Mouse (Mus musculus): ENCODE measurements at regions not wholly inside any gene's neighbourhood (a gene's known extent, or its start where the extent isn't known, plus 50 kb on each side); places are given as distances from the start of the nearest gene placed in this dataset.

- DNase-seq (ENCODE audit: low read depth, low spot score) = no peak
- Histone ChIP-seq H3K4me3 (ENCODE audit: control insufficient read depth in 1 of 2, insufficient read depth in 1 of 2, low read depth in 2 of 2, low read length in 2 of 2) (no peak overlapping the region), H3K36me3 (ENCODE audit: control insufficient read depth in 1 of 2, insufficient read depth in 2 of 2, low read length in 2 of 2) (no peaks in the 10 kb centered on the region), H3K79me2 (ENCODE audit: control insufficient read depth, insufficient read depth, low read length, poor library complexity) (no peaks in the 10 kb centered on the region), H3K27ac (ENCODE audit: control insufficient read depth, low read depth, low read length) (no peak overlapping the region), H3K4me1 (ENCODE audit: control insufficient read depth in 1 of 2, insufficient read depth in 2 of 2, low read length in 2 of 2) (no peaks in the 10 kb centered on the region), H3K9me3 (replicated peaks; ENCODE audit: insufficient read depth, low read length) (no peaks in the 10 kb centered on the region), H3K9ac (ENCODE audit: control insufficient read depth, low read depth, low read length, poor library complexity, severe bottlenecking) (no peak overlapping the region), H3K27me3 (ENCODE audit: control insufficient read depth in 1 of 2, insufficient read depth in 2 of 2, low read length in 2 of 2) (no peaks in the 10 kb centered on the region)
- TF ChIP-seq ZNF384 (IDR thresholded peaks at IDR 0.05; ENCODE audit: low read depth, low read length) (no peak), BHLHE40 (IDR thresholded peaks at IDR 0.05; ENCODE audit: borderline replicate concordance, low read depth, low read length) (no peak), POLR2AphosphoS5 (IDR thresholded peaks at IDR 0.05; ENCODE audit: borderline replicate concordance, low read depth, low read length) (no peak), NRF1 (IDR thresholded peaks at IDR 0.05; ENCODE audit: insufficient read depth, low read depth, low read length, poor library complexity, severe bottlenecking) (no peak), ZC3H11A (IDR thresholded peaks at IDR 0.05; ENCODE audit: low read depth, low read length) (no peak), MYC (IDR thresholded peaks at IDR 0.05; ENCODE audit: low read depth, low read length) (no peak), UBTF (IDR thresholded peaks at IDR 0.05; ENCODE audit: borderline replicate concordance, insufficient read depth, low read depth, low read length) (no peak), MEF2A (IDR thresholded peaks at IDR 0.05; ENCODE audit: extremely low read depth, insufficient replicate concordance, low read depth, low read length, poor library complexity, severe bottlenecking) (no peak), TAL1 (IDR thresholded peaks at IDR 0.05; ENCODE audit: low read length) (no peak), CHD1 (IDR thresholded peaks at IDR 0.05; ENCODE audit: low read depth, low read length) (no peak), HCFC1 (IDR thresholded peaks at IDR 0.05; ENCODE audit: low read depth, low read length) (no peak), NELFE (IDR thresholded peaks at IDR 0.05; ENCODE audit: low read depth, low read length) (no peak), SIN3A (IDR thresholded peaks at IDR 0.05; ENCODE audit: low read length) (no peak), JUND (IDR thresholded peaks at IDR 0.05; ENCODE audit: low read depth, low read length) (no peak), TCF12 (IDR thresholded peaks at IDR 0.05; ENCODE audit: low read depth, low read length) (no peak), MXI1 (IDR thresholded peaks at IDR 0.05; ENCODE audit: low read depth, low read length) (no peak), CHD2 (IDR thresholded peaks at IDR 0.05; ENCODE audit: low read length) (no peak), RAD21 (IDR thresholded peaks at IDR 0.05; ENCODE audit: low read depth, low read length) (no peak)
Observed at GRCm38 (mm10) chr11:57432299-57432698, 86.1 kb downstream of the Fam114a2 start.

DNA sequence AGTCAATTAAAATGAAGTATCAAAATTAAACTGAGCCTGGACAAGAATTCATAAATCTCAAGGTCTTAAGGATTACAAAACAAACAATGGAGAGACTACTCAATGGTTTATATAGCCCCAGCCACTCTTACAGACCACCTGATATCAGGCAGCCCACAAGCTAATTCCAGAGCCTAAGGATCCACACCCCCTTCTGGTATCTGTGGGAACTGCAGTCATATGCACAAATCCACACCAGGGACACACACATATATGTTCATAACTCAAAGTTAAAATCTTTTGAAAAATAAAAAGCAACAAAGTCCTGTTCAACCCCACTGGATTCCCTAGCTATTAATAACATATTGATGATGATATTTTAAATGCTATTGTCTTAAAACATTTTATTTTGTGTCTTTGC lies 86.5 kb downstream of the Fam114a2 start:
- TF ChIP-seq MXI1 (IDR thresholded peaks at IDR 0.05; ENCODE audit: low read depth, low read length) = no peak
- TF ChIP-seq MAZ (IDR thresholded peaks at IDR 0.05; ENCODE audit: low read depth, low read length) = no peak
- no peak for TF ChIP-seq RCOR1 (IDR thresholded peaks at IDR 0.05; ENCODE audit: low read depth, low read length)
- TF ChIP-seq ZC3H11A (IDR thresholded peaks at IDR 0.05; ENCODE audit: low read depth, low read length) = no peak
- TF ChIP-seq NRF1 (IDR thresholded peaks at IDR 0.05; ENCODE audit: insufficient read depth, low read depth, low read length, poor library complexity, severe bottlenecking) = no peak
- TF ChIP-seq MAX (IDR thresholded peaks at IDR 0.05; ENCODE audit: low read length) = no peak
- TF ChIP-seq ZMIZ1 (IDR thresholded peaks at IDR 0.05; ENCODE audit: low read depth, low read length) = no peak
- TF ChIP-seq SMC3 (IDR thresholded peaks at IDR 0.05; ENCODE audit: low read depth, low read length) = no peak
- no peak for TF ChIP-seq GATA1 (IDR thresholded peaks at IDR 0.05; ENCODE audit: low read depth, low read length)
- TF ChIP-seq MAFK (IDR thresholded peaks at IDR 0.05; ENCODE audit: borderline replicate concordance, low read depth, low read length) = no peak
- no peak for TF ChIP-seq CHD2 (IDR thresholded peaks at IDR 0.05; ENCODE audit: low read length)
- TF ChIP-seq ZNF384 (IDR thresholded peaks at IDR 0.05; ENCODE audit: low read depth, low read length) = no peak
- no peak for TF ChIP-seq POLR2A (IDR thresholded peaks at IDR 0.05; ENCODE audit: control insufficient read depth in 1 of 2, insufficient read depth in 1 of 2, low read depth in 1 of 2, low read length in 2 of 2, poor library complexity in 1 of 2)
- no peak for TF ChIP-seq BHLHE40 (IDR thresholded peaks at IDR 0.05; ENCODE audit: borderline replicate concordance, low read depth, low read length)
- TF ChIP-seq UBTF (IDR thresholded peaks at IDR 0.05; ENCODE audit: borderline replicate concordance, insufficient read depth, low read depth, low read length) = no peak
- no peak for TF ChIP-seq TAL1 (IDR thresholded peaks at IDR 0.05; ENCODE audit: low read length)
- no peak for TF ChIP-seq USF1 (IDR thresholded peaks at IDR 0.05; ENCODE audit: low read depth, low read length)
- Histone ChIP-seq H3K79me2 (ENCODE audit: control insufficient read depth, insufficient read depth, low read length, poor library complexity) (no peaks in the 10 kb centered on the region), H3K4me1 (ENCODE audit: control insufficient read depth in 1 of 2, insufficient read depth in 2 of 2, low read length in 2 of 2) (no peaks in the 10 kb centered on the region), H3K27me3 (ENCODE audit: control insufficient read depth in 1 of 2, insufficient read depth in 2 of 2, low read length in 2 of 2) (no peaks in the 10 kb centered on the region), H3K36me3 (ENCODE audit: control insufficient read depth in 1 of 2, insufficient read depth in 2 of 2, low read length in 2 of 2) (no peaks in the 10 kb centered on the region), H3K4me3 (ENCODE audit: control insufficient read depth in 1 of 2, insufficient read depth in 1 of 2, low read depth in 2 of 2, low read length in 2 of 2) (no peak overlapping the region), H3K9me3 (replicated peaks; ENCODE audit: insufficient read depth, low read length) (no peaks in the 10 kb centered on the region), H3K27ac (ENCODE audit: control insufficient read depth, low read depth, low read length) (no peak overlapping the region), H3K9ac (ENCODE audit: control insufficient read depth, low read depth, low read length, poor library complexity, severe bottlenecking) (no peak overlapping the region)
- no peak for DNase-seq (ENCODE audit: low read depth, low spot score)
